Mouse (Mus musculus) testis, adult 2 months (tissue): ENCODE data around the gene Ypel2. TPM values are rescaled to one million over a fixed set of nuclear protein-coding genes. Genes with fewer than 3 reads are reported as not detected.

ENCODE experiments used
- H3K27ac ChIP-seq: fragments of 200-500 bp; 2 replicates; pipeline ENCODE4 v1.5.1; 2012; ENCODE audit warnings: low read depth, low read length; ENCODE audit not compliant: control insufficient read depth, insufficient read depth
- H3K27me3 ChIP-seq: fragments of 200-500 bp; 2 replicates; pipeline ENCODE4 v1.6.1; 2012; ENCODE audit warnings: mild to moderate bottlenecking, low read length, moderate library complexity; ENCODE audit not compliant: control insufficient read depth, insufficient read depth
- H3K36me3 ChIP-seq: fragments of 200-500 bp; 2 replicates; pipeline ENCODE4 v1.6.1; 2012; ENCODE audit warnings: mild to moderate bottlenecking, low read length; ENCODE audit not compliant: control insufficient read depth, insufficient read depth
- H3K4me1 ChIP-seq: fragments of 200-500 bp; 2 replicates; pipeline ENCODE4 v1.6.1; 2012; ENCODE audit warnings: low read length; ENCODE audit not compliant: control insufficient read depth, insufficient read depth
- H3K4me3 ChIP-seq: fragments of 200-500 bp; 2 replicates; pipeline ENCODE4 v1.5.1; 2012; ENCODE audit warnings: low read depth, mild to moderate bottlenecking, low read length, moderate library complexity, mixed read lengths; ENCODE audit not compliant: control insufficient read depth
- CTCF ChIP-seq: fragments of 200-500 bp; IDR thresholded peaks from 2 replicates; pipeline ENCODE4 v1.5.1; 2012; ENCODE audit warnings: low read depth, mild to moderate bottlenecking, inconsistent platforms, low read length, moderate library complexity; ENCODE audit not compliant: control insufficient read depth, insufficient read depth, insufficient replicate concordance
- POLR2A ChIP-seq: fragments of 200-500 bp; IDR thresholded peaks from 2 replicates; pipeline ENCODE4 v1.6.1; 2012; ENCODE audit warnings: low read depth, mild to moderate bottlenecking, inconsistent platforms, low read length, moderate library complexity; ENCODE audit not compliant: control insufficient read depth
- polyA plus RNA-seq: library from polyadenylated mRNA; depleted of rRNA; stranded (reverse); fragments of >200 nt; gene quantifications from 2 replicates; pipeline ENCODE4 v1.2.3, GENCODE M21; 2012

Ypel2 gene
- polyA plus RNA-seq, 1 experiment = 1.5 TPM

GRCm38 (mm10) chr11:86932201-86932600, 61.3 kb downstream of the Ypel2 start:
- Histone ChIP-seq H3K36me3 (no peaks in the 10 kb centered on the region), H3K27me3 (no peaks in the 10 kb centered on the region), H3K4me3 (no peak overlapping the region), H3K27ac (no peak overlapping the region), H3K4me1 (no peaks in the 10 kb centered on the region)
- TF ChIP-seq CTCF (no peak), POLR2A (no peak)

GRCm38 (mm10) chr11:86930636-86931180, 62.8 kb downstream of the Ypel2 start:
- H3K27ac ChIP-seq = no peak overlapping the region

GRCm38 (mm10) chr11:86929985-86930384, 63.5 kb downstream of the Ypel2 start:
- no peak overlapping the region for H3K4me3 ChIP-seq
- H3K27ac ChIP-seq = no peak overlapping the region
- H3K36me3 ChIP-seq = no peaks in the 10 kb centered on the region
- no peaks in the 10 kb centered on the region for H3K27me3 ChIP-seq
- H3K4me1 ChIP-seq = no peaks in the 10 kb centered on the region
- TF ChIP-seq POLR2A (no peak), CTCF (no peak)

More at GRCm38 (mm10) chr11:86930636-86931180, 62.8 kb downstream of the Ypel2 start:
- H3K36me3 ChIP-seq = no peaks in the 10 kb centered on the region
- TF ChIP-seq CTCF (no peak), POLR2A (no peak)
- H3K27me3 ChIP-seq = no peaks in the 10 kb centered on the region
- no peak overlapping the region for H3K4me3 ChIP-seq
- no peaks in the 10 kb centered on the region for H3K4me1 ChIP-seq

- H3K4me3 ChIP-seq = no peak overlapping the region
- no peaks in the 10 kb centered on the region for H3K4me1 ChIP-seq
- H3K27me3 ChIP-seq = no peaks in the 10 kb centered on the region
- no peak overlapping the region for H3K27ac ChIP-seq
- no peaks in the 10 kb centered on the region for H3K36me3 ChIP-seq
- TF ChIP-seq POLR2A (no peak), CTCF (no peak)
These were observed 64.0 kb downstream of the Ypel2 start for GRCm38 (mm10) chr11:86929531-86929930.

- Histone ChIP-seq H3K27ac (no peak overlapping the region), H3K27me3 (no peaks in the 10 kb centered on the region), H3K4me1 (0 out of 2 replicates have a peak, but pooled peaks cover 3% of the 10 kb centered on the region), H3K36me3 (no peaks in the 10 kb centered on the region), H3K4me3 (no peak overlapping the region)
- no peak for TF ChIP-seq CTCF
- no peak for TF ChIP-seq POLR2A
These were observed 68.3 kb downstream of the Ypel2 start for GRCm38 (mm10) chr11:86925085-86925638.

GRCm38 (mm10) chr11:86924629-86925028, 68.9 kb downstream of the Ypel2 start:
- H3K27me3 ChIP-seq = no peaks in the 10 kb centered on the region
- peaks cover 3% of the 10 kb centered on the region; the same call in 1 of the 2 replicates for H3K4me1 ChIP-seq
- no peaks in the 10 kb centered on the region for H3K36me3 ChIP-seq
- no peak overlapping the region for H3K4me3 ChIP-seq
- TF ChIP-seq POLR2A (no peak), CTCF (no peak)
- H3K27ac ChIP-seq = no peak overlapping the region

- no peaks in the 10 kb centered on the region for H3K36me3 ChIP-seq
- peaks cover 3% of the 10 kb centered on the region; the same call in 1 of the 2 replicates for H3K4me1 ChIP-seq
- no peak overlapping the region for H3K27ac ChIP-seq
- TF ChIP-seq CTCF (no peak), POLR2A (no peak)
- no peaks in the 10 kb centered on the region for H3K27me3 ChIP-seq
- H3K4me3 ChIP-seq = no peak overlapping the region
These were observed 69.9 kb downstream of the Ypel2 start for GRCm38 (mm10) chr11:86923654-86924053.
